Mouse (Mus musculus) frontal cortex, adult 2 months (tissue): ENCODE measurements around the gene Osbpl6. TPM values are rescaled to one million over a fixed set of nuclear protein-coding genes. Genes with fewer than 3 reads are reported as not detected.

Source experiments
- DNase-seq, 2 experiments: peaks; one replicate each; pipeline ENCODE4 v3.0.0; 2022; ENCODE audit warnings: low spot score in 1 of 2; ENCODE audit errors: extremely low spot score in 1 of 2
- polyA plus RNA-seq: library from polyadenylated mRNA; depleted of rRNA; stranded (reverse); fragments of >200 nt; gene quantifications from 2 replicates; pipeline ENCODE4 v1.2.3, GENCODE M21; 2012; rRNA removed

Osbpl6 gene
- polyA plus RNA-seq, 1 experiment = 19.2 TPM

DNA sequence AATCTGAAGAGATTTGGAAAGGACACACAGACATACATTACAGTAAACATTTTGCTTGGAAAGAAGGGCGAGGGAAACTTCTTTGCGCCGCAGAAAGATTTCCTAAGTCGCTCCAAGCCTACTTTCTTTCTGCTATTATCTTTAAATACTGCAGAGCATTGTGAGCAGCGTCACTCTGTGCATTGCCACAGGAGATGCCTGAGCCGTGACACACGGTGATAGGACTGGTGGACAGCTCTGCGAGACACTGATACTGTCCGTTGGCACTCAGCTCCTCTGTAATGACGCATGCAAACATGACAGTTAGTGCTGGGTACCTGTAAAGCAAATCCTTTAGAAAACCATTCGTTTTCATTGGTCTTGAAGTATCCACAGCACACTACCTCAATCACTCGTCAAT, 224.0 kb downstream of the Osbpl6 start:
- no peak for DNase-seq

DNA sequence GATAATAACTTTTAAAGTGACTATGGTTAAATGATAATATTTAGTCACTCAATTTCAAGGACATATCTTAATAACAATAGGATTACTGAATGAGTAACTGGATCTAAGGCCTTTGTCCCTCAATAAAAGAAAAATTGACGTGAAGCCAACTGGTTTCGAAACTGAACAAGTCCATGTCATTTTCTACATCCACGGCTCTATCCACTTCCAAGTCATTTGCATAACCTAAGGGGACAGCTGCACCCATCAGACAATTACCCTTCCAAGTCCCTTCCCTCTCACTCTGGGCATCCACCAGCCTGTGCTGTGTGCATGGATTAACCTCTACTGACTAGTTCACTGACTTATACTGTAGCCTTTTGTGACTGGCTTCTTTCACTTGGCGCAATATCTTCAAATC, 225.3 kb downstream of the Osbpl6 start:
- no peak for DNase-seq

DNA sequence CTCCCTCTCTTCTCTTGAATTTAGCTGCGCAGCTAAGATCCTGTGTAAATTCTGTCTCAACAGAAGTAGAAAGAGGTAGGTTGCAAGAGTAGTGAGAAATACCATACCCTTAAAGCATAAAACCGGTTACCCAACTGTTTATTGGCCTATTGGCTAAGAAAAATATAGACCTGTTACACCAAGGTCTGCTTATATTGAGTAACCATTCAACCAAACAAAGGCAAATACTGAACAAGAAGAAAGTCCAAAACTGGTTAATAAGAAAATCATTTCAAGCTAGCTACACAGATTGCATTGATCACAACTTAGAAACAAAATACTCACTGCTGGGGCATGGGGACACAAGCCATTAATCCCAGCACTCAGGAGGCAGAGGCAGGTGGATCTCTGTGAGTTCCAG, 233.3 kb downstream of the Osbpl6 start:
- no peak for DNase-seq

DNA sequence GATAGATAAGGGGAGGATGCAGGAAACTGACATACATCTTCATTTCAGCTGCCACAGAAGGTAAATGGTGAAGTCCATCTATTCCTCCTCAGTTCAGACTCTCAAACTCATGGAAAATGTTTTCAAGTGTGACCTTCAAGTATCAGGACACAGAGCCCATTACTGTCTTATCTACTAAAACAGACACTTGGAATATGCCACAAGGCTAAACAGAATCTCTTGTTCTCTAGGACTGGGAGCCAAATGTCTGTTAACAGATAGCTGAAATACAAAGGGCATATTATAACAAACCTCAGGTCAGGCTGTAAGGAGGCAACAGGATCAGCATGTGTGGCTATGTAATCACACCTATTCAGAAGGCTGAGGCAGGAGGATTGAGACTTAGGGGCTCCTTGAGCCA, 237.5 kb downstream of the Osbpl6 start:
- DNase-seq = no peak

DNA sequence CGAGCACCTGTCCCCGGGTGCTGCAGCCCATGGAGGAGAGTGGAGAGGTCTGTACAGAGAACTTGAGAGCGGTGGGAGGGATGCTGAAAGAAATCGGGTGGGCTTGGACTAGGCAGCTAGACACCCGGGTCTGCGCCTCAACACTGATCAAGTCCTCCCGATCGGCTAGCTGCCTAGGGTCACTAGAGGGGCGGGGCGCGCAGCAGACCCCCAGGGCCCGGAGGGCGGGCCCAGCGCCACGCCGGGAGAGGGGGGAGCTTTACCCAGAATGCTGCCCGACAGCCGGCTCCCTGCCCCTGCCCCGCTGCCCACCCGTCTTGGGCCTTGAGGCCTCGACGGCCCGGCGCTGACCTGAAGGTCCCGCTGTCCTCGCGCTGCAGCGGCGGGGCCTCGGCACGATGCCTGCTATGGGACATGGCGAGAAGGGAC, 241.1 kb downstream of the Osbpl6 start:
- DNase-seq = no peak

DNA sequence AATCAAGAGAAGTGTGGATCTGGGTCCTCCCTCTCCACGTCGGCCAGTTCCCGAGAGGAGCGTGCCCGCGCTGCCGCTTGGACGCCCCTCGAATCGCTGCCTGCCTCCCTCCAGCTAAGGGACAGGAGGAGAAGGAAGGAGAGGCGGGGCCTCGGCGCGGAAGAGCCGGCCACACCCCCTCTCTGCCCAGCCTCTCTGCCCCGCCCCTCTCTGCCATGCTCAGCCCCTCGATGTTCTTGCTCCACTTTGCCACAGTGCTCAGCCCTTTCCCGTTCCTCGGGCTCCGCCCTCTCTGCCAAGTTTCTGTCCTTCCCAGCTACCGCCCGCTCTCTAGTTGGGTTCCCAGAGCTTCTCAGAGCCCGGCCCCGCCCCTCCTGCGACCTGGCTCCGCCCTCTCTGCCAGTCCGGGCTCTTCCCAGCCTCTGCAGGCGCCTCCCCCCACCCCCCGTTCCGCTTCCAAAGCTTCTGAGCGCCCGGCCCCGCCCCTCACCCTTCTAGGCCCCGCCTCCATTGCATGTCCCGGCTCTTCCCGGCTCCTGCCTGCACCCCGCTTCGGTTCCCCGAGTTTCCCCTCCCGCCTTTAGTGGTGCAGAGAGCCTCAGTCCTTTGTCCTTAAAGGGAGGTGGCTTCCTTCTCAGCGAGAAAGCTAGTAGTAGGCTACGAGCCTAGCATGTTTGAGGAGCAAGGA, 241.7 kb downstream of the Osbpl6 start, which contains the start of the genes Prkra and Pjvk:
Gene Prkra, minus strand, starts transcription at position 133 of the 688 bp plus-strand sequence.
Gene Pjvk, plus strand, starts transcription at position 594 of the 688 bp plus-strand sequence.
- DNase-seq = peak; percentile 94 to 95

- DNase-seq = peak in 1 of 2 experiments; percentile 11
These were observed 242.4 kb downstream of the Osbpl6 start for GRCm38 (mm10) chr2:76648666-76649141.

Other genes starting within 250 kb of the Osbpl6 start
- gene Pde11a, start 67.7 kb upstream of the Osbpl6 start, polyA plus RNA-seq = 1.1 and 1.6 TPM in 2 replicates
- gene Cyct, start 46.1 kb upstream of the Osbpl6 start, polyA plus RNA-seq = not detected in 2 replicates
- 23.6 and 29.4 TPM in 2 replicates for gene Rbm45, start 36.5 kb upstream of the Osbpl6 start, polyA plus RNA-seq
- 23.2 and 26.8 TPM in 2 replicates for gene Prkra, start 241.5 kb downstream of the Osbpl6 start, polyA plus RNA-seq
- 0.06 and 0.40 TPM in 2 replicates for gene Pjvk, start 242.0 kb downstream of the Osbpl6 start, polyA plus RNA-seq